Mouse (Mus musculus): ENCODE measurements around the gene Gli3.

Gene Gli3

GRCm38 (mm10) chr13:15462830-15463491, at the start of gene Gli3:
Gene Gli3 (plus strand): TSS chr13:15463235.
- DNase-seq, result peak in 1 of 2 experiments; percentile 4

DNA sequence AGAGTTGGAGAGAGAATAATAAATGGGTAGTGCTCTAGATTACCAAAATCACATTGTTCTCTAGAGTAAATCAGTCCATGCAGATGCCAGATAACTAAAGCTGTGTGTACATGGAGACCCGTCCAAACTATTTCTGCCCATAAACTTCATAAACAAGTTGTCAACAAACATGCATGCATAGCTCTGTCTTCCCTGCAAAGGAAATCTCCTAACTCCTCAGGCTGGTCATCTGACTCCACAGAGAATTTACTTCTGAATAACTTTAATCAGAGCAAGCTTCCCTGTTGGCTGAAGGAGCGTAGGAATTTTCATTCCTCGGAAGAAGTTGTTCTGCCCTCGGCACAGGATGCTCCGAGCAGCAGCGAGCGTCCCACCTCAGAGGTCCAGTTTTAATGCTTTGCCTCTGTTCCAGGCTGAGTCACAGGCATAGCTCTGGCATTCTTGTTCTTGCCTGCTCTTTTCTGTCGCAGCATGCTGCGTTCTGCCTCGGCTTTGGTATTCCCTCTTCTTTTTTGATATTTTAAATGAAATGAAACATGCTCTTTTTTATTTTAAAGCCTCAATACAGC, 41.8 kb upstream of the Gli3 start:
- no peak for DNase-seq

GRCm38 (mm10) chr13:15442002-15442401, 21.0 kb upstream of the Gli3 start:
- no peak for DNase-seq

DNA sequence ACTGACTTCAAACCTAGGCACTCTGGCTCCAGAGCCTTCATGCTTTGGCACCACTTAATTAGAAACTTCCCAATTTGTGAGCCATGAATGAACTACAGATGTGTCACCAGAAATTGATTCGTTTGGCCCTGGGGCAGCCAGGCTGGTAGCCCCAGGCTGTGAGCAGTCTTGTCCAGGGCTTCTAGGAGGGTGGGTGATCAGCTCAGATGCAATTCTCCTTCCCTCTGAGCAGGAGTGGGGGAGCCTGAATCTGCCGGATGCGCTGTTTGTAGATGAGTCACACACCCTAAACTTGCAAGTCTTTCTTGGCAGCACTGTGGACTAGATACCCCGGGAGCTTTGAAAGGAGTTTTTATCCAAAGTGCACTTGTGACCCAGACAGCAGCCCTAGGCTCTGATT, 18.7 kb upstream of the Gli3 start:
- no peak for DNase-seq

- no peak for DNase-seq
These were observed 17.4 kb upstream of the Gli3 start for GRCm38 (mm10) chr13:15445591-15445990.

DNA sequence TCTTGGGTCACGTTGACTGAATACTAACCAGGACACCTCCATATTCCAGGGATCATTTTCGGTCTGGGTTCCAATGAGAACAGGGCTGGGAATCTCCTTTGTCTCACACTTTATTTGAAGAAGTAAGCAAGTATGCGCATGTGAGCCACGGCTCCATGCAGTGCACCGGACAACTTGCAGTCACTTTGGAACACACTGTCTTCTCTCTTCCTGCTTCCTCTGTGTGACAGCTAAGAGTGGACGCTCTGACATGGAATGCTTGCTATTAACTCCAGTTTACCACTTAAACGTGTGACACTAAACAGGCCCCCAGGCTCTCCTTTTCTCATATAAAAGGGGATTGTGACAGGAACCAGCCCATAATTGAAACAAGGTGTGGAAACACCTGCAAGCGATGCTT, 17.0 kb upstream of the Gli3 start:
- DNase-seq, result no peak

GRCm38 (mm10) chr13:15446782-15447564, 16.1 kb upstream of the Gli3 start:
- DNase-seq, result no peak

DNA sequence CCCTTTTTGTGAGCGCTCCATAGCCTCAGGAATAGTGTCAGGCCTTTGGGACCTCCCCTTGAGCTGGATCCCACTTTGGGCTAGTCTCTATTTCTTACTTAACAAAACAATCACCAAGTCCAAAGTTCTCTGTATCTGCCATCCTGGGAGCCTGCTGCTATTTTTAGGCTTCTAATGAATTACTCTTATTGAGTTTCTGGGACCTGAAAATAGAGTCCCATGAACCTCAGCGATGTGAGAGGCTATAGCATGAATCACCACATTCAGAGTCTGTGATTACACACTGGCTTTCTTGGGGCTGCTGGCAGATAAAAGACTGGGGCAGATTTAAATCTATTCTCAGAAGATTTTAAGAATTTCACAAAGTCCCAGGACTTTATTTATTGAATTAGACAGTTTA, 12.1 kb upstream of the Gli3 start:
- DNase-seq, result no peak

DNA sequence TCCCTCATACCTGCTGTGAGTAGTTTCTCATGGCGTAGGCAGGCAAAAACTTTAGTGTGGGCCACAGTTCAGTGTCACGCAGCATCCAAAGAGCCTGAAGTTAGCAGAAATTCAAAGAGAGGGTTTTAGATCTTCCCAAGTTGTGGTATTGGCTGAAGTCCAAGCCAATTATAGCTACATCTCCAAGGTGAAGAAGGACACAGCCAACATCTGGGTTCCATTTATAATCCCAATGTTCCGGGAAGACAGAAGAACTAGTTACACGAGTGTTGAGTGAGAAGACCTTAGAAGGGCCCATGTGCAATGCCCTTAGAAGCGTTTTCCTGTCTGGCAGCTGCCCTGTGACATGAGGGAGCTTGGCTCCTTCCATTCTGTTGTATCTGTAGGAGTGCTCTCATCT, 5.2 kb upstream of the Gli3 start:
- no peak for DNase-seq

DNA sequence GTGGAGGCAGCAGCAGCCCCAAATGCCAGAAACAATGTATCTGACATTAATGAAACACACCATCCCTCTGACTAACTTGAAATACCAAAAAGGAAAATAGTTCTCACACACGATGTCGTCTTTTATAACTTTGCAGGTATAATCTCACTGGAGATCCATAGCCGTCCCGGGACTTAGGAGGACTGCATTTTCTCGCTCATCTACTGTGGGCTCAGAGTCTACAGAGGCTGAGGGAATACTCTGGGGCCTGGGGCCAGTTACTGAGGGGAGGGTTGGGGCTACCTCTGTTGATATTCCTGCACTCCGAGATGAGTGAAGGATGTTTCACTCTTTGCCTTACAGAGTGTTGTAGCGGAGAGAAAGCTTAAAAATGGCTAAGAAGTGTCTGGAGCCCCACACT, 1.1 kb upstream of the Gli3 start:
- DNase-seq, result no peak

GRCm38 (mm10) chr13:15463492-15464080, 551 bp downstream of the Gli3 start:
- DNase-seq, result no peak

- DNase-seq, result no peak
These were observed 1.1 kb downstream of the Gli3 start for GRCm38 (mm10) chr13:15464081-15464526.

- no peak for DNase-seq
These were observed 1.8 kb downstream of the Gli3 start for GRCm38 (mm10) chr13:15464741-15465250.

- DNase-seq, result no peak
These were observed 3.5 kb downstream of the Gli3 start for GRCm38 (mm10) chr13:15466496-15466895.

DNA sequence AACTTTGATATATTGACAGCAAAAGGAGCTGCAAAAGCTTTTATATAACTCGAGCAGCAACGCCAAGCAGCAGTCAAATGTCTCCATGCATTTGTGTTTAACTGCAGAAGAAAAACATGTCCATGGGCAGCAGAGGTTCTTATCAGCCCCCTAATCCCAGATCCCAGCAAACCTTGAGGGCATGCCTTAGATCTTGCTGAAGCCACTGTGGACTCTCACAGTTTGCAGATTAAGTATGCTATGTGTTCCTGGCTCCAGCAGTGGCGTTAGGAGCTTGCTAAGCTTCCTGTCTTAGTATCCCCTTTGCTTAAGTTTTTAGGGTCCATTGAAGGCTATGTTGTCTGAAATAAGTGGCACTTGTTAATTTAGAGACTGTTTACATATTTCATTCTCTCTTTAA, 4.4 kb downstream of the Gli3 start:
- no peak for DNase-seq

DNA sequence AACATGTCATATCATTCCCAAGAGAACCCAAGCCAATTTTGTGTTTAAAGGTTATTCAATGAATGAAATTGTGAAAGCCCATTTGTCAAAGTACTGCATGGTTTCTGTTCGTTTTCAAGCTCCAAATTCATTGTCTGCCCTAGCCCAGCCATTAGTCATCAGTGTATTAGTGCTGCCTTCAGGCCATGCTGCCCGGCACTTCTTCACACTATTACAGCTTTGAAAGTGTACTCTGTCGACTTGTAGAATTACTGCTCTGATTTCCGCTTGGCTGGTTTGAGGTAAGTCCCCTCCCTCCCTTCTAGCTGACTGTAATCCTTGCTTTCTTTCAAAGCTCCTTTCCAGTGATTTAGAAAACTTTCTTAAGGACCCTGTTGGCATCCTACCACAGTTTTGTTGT, 5.4 kb downstream of the Gli3 start:
- DNase-seq, result no peak

DNA sequence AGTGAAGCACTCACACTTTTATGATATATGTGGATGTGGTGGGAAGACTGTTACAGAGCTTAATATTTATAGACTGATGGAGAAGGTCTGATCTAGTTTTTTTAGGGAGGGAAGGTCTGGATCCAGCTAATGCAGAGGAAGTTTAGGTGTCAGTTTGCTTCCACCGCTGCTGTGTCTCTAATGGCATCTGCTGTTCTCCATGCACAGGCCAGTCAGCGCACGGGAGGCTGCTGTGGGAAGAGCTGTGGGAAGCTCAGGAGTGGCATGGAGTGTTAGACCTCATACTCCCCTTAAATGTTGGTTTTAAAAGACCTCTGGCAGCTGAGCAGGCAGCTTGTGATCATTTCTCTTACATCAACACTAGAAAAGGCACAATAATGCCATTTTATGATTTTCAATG, 7.0 kb downstream of the Gli3 start:
- no peak for DNase-seq

- DNase-seq, result no peak
These were observed 9.7 kb downstream of the Gli3 start for GRCm38 (mm10) chr13:15472712-15473111.

- no peak for DNase-seq
These were observed 11.4 kb downstream of the Gli3 start for GRCm38 (mm10) chr13:15474393-15474792.

DNA sequence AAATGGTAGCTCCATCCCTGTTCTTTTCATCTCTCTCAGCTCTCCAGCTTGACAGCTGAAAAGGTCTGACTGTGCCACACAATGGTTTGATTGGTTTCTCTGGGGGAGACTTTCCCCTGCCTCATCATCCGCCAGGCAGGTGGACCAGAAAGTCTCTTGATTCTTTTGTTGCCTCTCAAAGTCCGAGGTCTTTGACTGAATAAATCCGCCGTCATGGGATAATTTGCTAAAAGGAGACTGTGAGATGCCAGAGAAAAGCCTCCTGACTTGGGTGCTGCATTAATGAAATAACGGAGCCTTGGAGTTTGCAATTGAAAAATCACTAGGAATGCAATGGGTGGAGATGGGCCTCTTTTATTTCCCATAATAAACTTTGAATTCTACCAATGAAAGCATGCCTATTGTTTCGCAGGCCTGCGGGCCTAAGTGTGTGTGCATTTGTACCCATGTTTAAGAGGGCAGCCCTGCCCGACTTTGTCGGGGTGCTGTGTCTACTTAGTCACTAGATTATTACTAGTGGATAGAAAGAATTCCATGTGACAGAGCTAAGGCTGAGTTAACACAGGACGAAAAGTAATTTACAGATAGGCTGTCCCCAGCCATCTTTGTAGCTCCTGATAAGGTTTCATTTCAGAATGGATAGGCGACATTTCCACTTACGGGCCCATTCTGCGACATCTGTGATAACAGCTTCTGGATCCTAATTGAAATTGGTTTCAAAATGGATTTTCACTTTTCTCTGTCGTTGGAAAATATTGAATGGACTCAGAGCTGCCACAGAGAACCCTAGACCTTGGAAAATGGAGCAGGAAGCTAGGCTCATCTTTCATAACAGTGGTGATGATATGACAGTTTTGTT, 23.2 kb downstream of the Gli3 start:
- no peak for DNase-seq

DNA sequence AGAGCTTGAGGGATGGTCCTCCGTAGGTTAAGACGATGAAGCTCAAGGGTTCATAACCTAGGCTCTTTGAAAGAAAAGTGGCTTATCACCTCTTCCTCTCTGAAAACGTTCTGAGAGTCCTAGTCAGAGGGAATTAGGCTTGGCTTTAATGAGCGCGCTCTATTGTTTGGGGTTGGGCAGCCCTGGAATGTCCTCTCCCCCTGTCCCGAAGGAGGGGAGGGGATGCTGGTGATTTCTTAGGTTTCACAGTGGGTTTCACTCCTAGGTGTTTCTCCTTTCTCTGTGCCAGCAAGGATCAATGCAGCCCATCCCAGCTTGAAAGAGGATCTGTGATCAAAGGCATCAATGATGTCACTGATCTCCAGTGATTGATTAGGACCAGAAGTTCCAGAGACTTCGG, 24.3 kb downstream of the Gli3 start:
- no peak for DNase-seq

GRCm38 (mm10) chr13:15488065-15488464, 25.0 kb downstream of the Gli3 start:
- DNase-seq, result no peak

DNA sequence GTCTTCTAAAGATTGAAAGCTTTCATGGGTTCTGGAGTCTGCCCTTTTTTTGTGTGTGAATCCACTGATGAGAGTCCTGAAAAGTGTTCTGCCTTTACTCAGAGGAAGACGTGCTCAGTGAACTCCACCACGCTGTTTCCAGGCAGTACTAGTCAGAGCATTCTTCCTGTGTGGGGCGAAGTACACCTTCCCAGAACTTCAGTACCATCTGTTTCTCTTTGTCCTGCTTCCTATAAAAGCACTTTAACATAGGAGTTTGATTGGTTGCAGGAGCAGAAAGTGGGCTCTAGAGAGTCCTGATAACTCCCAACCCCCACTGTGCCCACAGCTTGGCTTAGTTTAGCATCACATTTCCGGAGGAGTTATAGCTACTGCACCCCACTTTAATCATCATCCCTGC, 32.8 kb downstream of the Gli3 start:
- DNase-seq, result no peak

Measured in thymus, adult 18-20 months (tissue).